Mouse (Mus musculus) brain, embryonic 18.5 days (tissue): ENCODE measurements around the gene Fam13c.
"Not testable (repeated sequence)": the region's sequence is repeated elsewhere in the genome, so short reads cannot be mapped to it uniquely, and the experiment has no call there.

Source experiments
- DNase-seq: peaks from one replicate; pipeline ENCODE4 v3.0.0-alpha.2; 2012; ENCODE audit warnings: low read depth, low spot score

The Fam13c gene

DNA sequence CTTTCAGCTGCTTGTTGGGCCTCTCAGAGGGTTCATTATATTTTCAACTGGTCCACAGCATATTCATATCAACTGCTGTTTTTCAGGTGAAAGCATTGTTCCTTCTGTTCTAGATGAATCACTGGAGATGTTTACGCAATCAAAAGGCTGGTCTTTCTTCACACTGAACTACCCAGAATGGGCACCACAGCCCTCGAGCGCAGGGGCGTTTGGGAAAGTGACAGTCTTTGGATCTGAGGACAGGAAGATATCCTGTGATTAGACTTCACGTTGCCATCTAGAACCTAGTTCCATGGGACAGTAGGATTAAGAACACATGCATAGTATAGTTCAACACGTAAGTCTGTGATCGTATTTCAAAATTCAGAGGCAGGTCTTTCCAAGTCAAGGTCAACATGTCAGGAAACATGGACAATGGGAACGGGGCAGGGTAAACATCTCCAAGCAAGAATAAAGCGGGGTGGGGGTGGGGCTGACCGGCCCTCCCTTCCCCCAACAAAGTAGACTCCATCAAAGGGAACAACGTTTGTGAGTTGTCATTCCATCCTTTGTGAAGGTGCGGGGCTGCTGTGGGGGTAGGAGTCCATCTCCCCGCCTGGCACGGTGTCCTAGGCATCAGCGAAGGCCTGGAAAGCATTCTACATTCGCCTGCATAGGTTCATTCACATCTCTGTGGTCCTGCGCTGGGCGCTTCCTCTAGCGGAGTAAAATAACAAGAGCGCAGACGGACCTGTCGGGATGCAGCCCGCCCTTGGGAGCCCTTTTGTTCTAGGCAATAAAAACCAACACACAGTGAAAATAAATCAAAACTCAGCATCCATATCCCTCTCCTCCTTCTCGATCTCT lies at the start of gene Fam13c:
Fam13c (plus strand) TSS at position 806 of the 846 bp plus-strand sequence.
- DNase-seq, result no peak

GRCm38 (mm10) chr10:70395900-70396299 lies 44.4 kb upstream of the Fam13c start:
- DNase-seq, result no peak

- no peak for DNase-seq
These were observed 42.1 kb upstream of the Fam13c start for GRCm38 (mm10) chr10:70398224-70398623.

DNA sequence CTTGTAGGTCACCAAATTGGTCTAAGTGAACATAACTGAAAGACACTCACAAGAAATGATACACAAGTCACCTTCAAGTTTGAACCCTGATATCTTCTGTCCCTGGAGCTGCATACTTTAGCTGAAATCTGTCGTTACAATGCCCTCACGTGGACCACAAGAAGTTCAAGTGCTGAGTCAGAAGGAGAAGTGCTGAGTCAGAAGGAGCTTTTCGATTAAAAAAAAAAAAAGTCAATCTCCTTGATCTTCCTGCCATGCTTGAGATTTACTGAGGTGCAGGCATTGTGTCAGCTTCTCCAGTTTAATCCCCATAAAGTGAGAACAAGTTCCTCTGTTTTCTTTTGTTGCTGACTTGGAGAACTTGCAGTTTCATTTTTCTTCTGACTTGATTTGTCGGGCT lies 38.3 kb upstream of the Fam13c start:
- no peak for DNase-seq

DNA sequence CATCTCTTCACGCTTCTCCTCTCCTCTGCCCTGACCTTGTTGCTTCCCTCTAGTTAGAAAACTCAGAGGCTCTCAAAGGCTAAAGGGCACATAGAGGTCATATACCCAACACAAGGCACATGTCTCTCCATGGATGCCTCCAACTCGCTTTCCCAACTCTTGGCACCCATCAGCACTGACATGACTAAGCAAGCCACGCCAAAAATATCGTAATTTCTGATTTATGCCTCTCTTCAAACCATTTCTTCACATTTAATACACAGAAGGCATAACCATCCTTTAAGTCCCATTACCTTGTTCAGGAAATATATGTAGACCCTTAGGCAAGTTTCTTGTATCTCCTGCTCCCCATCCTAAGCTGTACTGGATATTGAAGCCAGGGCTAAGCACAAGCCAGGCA lies 37.6 kb upstream of the Fam13c start:
- no peak for DNase-seq

DNA sequence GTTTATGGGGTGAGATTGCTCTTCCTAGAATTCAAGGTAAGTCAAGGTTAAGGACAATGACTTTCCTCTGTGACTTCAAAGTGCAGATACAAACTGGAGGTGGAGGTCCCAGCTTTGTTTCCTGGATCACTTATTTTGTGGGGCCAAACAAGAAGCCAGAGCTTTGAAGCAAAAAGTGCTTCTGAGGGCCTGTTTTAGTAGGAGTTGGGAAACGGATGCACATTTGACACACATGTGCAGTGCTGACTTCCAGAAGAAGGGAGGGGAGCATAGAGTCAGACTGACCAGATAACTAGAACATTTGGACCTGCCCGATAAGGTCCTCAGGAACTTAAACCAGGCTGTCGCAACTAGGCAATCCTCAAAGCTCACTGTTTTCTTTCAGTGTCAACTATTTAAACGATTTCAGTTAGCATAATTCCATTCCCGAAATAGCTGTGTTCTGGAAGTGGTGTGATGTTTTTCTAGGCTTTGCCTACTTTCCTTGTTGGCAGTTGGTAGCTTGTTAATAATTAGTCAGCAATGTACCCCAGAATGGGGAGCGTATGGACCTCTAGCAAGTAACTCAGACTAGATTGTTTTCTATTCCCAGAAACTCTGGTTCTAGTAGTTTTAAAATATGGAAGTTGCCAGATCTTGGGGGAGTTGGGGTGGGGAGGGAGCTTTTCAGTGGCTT lies 22.3 kb upstream of the Fam13c start:
- no peak for DNase-seq

DNA sequence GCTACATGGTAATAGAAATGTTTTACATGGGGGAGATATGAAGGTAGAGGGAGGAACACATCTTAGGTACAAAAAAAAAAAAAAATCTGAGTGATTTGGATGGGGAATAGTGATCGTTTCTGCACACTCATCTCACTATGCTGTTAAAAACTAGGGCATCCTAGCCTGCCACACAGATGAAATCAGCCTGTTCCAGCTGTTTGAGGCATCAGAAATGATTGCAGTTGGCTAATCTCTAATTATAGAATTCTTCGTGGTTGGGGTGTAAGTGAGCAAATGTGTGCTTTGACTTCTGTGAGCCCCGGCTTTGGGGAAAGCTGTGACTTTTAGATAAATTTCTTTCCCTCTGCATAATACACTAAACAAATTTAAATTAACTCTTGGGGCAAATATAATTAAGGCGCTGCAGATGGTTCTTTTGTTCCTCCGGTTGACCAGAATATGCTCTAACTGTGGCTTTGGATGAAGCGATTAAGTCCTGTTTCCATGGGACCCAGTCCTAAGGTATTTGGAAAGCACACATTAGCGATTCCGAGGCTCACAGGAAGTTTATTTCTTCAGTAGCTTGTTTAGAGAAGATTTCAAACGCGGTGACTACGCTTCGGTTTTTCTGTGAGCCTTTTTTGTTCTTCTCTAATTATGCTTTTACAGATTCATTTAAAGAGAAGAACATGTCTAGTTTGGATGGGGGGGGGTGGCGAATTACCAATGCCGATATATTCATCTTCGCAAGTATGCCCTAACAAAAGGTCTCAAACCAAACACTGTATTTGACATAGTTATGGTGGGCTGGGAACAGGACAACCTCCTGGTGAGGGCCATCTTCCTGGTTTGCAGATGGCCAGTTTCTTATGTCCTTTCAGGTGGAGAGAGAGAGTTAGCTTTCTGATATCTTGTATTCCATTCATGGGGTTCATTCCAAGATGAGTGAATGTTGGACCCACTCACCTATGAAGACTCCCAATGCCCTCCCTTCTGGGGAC lies 20.7 kb upstream of the Fam13c start:
- no peak for DNase-seq

GRCm38 (mm10) chr10:70426373-70426772 lies 13.9 kb upstream of the Fam13c start:
- no peak for DNase-seq

- DNase-seq, result no peak
These were observed 12.1 kb upstream of the Fam13c start for GRCm38 (mm10) chr10:70428121-70428662.

- no peak for DNase-seq
These were observed 10.9 kb upstream of the Fam13c start for GRCm38 (mm10) chr10:70429341-70429740.

DNA sequence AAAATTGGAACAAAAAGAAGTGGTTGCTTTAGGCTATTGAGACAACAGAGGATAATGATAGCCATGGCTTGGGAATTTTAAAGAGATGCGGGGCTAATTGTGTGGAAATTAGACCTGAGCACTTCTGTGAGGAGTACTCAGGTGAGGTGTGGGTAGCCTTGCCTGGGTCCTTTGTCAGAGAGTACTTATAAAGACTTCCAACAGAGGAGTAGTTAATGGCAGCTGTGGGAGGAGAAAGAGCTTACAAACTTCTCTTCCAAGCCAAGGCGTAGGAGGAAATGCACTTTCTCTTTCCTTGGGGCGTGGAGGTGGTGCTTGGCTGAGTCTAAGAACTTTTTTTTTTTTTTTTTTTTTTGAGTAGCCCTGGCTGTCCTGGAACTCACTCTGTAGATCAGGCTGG lies 6.9 kb upstream of the Fam13c start:
- no peak for DNase-seq

- not testable (repeated sequence) for DNase-seq
These were observed 6.5 kb upstream of the Fam13c start for GRCm38 (mm10) chr10:70433736-70434135.

GRCm38 (mm10) chr10:70436656-70437055 lies 3.6 kb upstream of the Fam13c start:
- no peak for DNase-seq

DNA sequence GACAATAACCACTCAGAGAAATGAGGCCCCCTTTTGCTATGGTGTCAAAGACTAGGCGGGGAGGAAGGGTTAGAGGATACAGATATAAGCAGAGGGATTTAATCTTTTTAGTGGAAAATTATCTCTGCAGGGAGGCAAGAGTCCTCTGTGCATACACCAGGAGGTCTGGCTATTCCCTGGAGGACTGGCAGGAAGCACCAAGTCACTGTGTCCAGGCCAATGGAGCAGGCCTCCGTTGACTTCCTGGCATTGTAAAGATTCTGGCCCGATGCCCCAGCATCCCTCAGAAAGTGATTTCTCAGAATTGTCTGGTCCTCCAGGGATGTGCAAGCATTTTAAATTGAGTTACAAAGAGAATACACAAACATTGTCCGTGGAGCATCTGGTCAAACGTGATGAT lies 3.0 kb upstream of the Fam13c start:
- DNase-seq, result no peak

- peak; percentile 72 for DNase-seq
These were observed 569 bp downstream of the Fam13c start for GRCm38 (mm10) chr10:70440639-70441461.

GRCm38 (mm10) chr10:70442156-70442555 lies 1.9 kb downstream of the Fam13c start:
- no peak for DNase-seq

DNA sequence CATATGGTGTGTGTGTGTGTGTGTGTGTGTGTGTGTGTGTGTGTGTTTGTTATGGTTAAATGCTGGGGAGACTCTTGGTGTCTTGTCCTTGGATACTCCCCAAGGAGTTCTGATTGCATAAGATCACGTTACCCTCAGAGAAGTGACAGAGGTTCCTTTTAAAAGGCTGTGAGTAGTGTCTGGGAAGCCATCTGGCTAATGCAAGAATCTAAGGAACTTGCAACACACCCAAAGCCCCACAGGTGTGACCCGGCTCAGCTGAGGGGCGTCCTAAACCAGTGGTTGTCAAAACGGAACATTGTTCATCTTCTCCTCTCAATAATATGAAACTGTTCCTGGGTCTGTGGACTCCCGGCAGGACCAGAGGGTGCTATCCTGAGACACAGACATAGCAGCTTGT lies 2.3 kb downstream of the Fam13c start:
- DNase-seq, result no peak

DNA sequence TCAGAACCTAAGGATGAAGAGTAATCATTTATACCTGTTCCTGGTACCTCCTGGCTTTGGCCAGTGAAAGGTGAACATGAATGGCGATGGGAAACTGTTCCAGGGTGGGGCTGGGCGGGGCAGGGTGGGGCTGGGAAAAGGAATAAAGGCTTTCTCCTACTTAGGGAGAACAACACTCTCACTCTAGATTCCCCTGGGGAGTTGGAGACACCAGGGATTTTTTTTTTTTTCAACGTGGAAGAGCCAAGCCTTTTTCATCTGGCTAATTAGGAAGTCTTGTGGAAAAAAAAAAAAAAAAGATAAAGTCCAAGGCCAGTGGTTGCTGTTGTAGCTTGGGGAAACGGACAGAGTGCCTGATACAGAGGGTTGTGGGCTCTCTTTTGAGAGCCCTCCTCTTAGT lies 7.5 kb downstream of the Fam13c start:
- no peak for DNase-seq

DNA sequence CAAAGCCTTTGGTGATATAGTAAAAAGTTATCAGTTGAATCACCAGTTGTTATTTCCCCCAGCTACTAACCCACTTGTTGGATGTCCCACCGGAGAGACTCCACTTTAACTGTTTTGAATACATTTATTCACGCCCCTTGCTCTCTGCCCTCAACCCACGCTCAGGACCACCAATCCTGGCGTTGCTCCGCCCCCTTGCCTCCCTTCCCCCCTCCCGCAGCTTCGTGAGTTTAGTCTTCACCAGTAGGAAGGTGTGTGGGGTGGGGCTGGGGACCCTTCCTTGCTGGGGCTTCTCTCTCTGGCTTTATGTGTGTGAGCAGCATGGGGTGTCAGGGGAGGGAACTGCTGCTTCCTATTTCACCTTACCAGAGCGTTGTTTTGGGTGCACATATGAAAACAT lies 8.9 kb downstream of the Fam13c start:
- DNase-seq, result no peak

GRCm38 (mm10) chr10:70455886-70456305 lies 15.6 kb downstream of the Fam13c start:
- no peak for DNase-seq
